Mouse (Mus musculus) hindbrain, embryonic 11.5 days (tissue): ENCODE results near the gene Samd4. TPM values are rescaled to one million over a fixed set of nuclear protein-coding genes. Genes with fewer than 3 reads are reported as not detected.

Experiments used
- ATAC-seq: fragments of 200-750 bp; cut with Nextera tagmentation; 2 replicates; pipeline ENCODE4 v1.8.0; 2017; ENCODE audit warnings: mild to moderate bottlenecking, moderate TSS enrichment, moderate library complexity; ENCODE audit not compliant: low FRiP score
- DNase-seq: peaks from one replicate; pipeline ENCODE4 v3.0.0-alpha.2; 2015; ENCODE audit warnings: low spot score
- H3K27ac ChIP-seq: fragments of 300-500 bp; sonication (generic); 2 replicates; pipeline ENCODE4 v1.5.1; 2014; ENCODE audit warnings: mild to moderate bottlenecking, low read depth, low read length
- H3K27me3 ChIP-seq: fragments of 300-500 bp; sonication (generic); 2 replicates; pipeline ENCODE4 v1.6.1; 2014; ENCODE audit warnings: mild to moderate bottlenecking, low read length, moderate library complexity, mixed read lengths; ENCODE audit not compliant: control insufficient read depth, insufficient read depth
- H3K36me3 ChIP-seq: fragments of 300-500 bp; sonication (generic); 2 replicates; pipeline ENCODE4 v1.6.1; 2014; ENCODE audit warnings: mild to moderate bottlenecking, low read length, moderate library complexity, mixed read lengths; ENCODE audit not compliant: control insufficient read depth, insufficient read depth
- H3K4me1 ChIP-seq: fragments of 300-500 bp; sonication (generic); replicated peaks from 2 replicates; pipeline ENCODE4 v1.6.1; 2014; ENCODE audit warnings: low read length, mixed read lengths; ENCODE audit not compliant: control insufficient read depth, insufficient read depth
- H3K4me2 ChIP-seq: fragments of 300-500 bp; sonication (generic); replicated peaks from 2 replicates; pipeline ENCODE4 v1.6.1; 2014; ENCODE audit warnings: mild to moderate bottlenecking, low read depth, low read length
- H3K4me3 ChIP-seq: fragments of 300-500 bp; sonication (generic); 2 replicates; pipeline ENCODE4 v1.5.1; 2014; ENCODE audit warnings: low read depth, low read length
- H3K9ac ChIP-seq: fragments of 300-500 bp; sonication (generic); 2 replicates; pipeline ENCODE4 v1.6.1; 2014; ENCODE audit warnings: low read depth, low read length
- H3K9me3 ChIP-seq: fragments of 300-500 bp; sonication (generic); 2 replicates; pipeline ENCODE4 v1.6.1; 2016; ENCODE audit warnings: low read length; ENCODE audit not compliant: control insufficient read depth
- WGBS: fragments of 180-500 bp; shearing (Covaris S2); extraction: QIAGEN DNeasy Blood & Tissue Kit; methylation state at CpG from one replicate; pipeline ENCODE4 v1.1.7; 2014; 5-methylcytosine and 5-hydroxymethylcytosine counted together
- polyA plus RNA-seq: library from polyadenylated mRNA; unstranded; fragments of >200 nt; fragmentation: Nextera tagmentation; extraction: Ambion mirVana; gene quantifications from 2 replicates; pipeline ENCODE4 v1.2.1, GENCODE M21; 2014

Gene Samd4
- polyA plus RNA-seq, 1 experiment from 2014 or later: 4.7 TPM

GRCm38 (mm10) chr14:46917136-46917535 lies 34.5 kb downstream of the Samd4 start:
- Histone ChIP-seq H3K9me3 (no peaks in the 10 kb centered on the region), H3K4me2 (no peak overlapping the region), H3K4me1 (no peaks in the 10 kb centered on the region), H3K27ac (no peak overlapping the region), H3K4me3 (no peak overlapping the region), H3K36me3 (no peaks in the 10 kb centered on the region), H3K27me3 (no peaks in the 10 kb centered on the region), H3K9ac (no peak overlapping the region)
- DNase-seq: no peak
- no peak for ATAC-seq
- 93% methylated on average over 5 of the region's 5 CpGs for WGBS

GRCm38 (mm10) chr14:46917581-46917980 lies 34.9 kb downstream of the Samd4 start:
- DNase-seq: no peak
- no peaks in the 10 kb centered on the region for H3K27me3 ChIP-seq
- no peak overlapping the region for H3K9ac ChIP-seq
- no peak for ATAC-seq
- no peaks in the 10 kb centered on the region for H3K9me3 ChIP-seq
- H3K4me2 ChIP-seq: no peak overlapping the region
- WGBS: 90% methylated on average over 3 of the region's 3 CpGs
- no peak overlapping the region for H3K27ac ChIP-seq
- no peaks in the 10 kb centered on the region for H3K36me3 ChIP-seq
- no peaks in the 10 kb centered on the region for H3K4me1 ChIP-seq
- no peak overlapping the region for H3K4me3 ChIP-seq

DNA sequence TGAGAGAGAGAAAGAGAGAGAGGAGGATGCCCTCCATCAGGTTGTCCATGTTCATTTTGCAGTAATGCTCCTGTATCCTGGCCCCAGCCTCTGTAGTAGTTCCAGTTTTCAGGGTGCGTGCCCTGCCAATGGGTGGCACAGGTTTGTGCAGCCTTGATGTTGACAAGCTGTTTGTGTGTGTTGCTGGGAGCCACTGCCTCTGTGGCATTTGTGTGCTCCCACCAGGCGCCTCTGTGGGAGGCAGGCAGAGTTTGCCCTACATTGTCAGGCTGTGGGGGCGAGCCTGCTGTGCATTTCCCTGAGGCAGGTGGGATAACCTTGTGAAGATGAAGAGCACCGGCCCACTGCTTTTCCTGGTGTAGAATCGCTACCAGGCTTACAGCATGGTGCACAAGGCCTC lies 37.8 kb downstream of the Samd4 start:
- Histone ChIP-seq H3K9me3 (no peaks in the 10 kb centered on the region), H3K4me3 (no peak overlapping the region), H3K4me2 (no peak overlapping the region), H3K27ac (no peak overlapping the region), H3K9ac (no peak overlapping the region), H3K4me1 (no peaks in the 10 kb centered on the region), H3K27me3 (no peaks in the 10 kb centered on the region), H3K36me3 (no peaks in the 10 kb centered on the region)
- DNase-seq (no peak), ATAC-seq (no peak)
- 68% methylated on average over 5 of the region's 5 CpGs for WGBS

- WGBS: 83% methylated on average over 9 of the region's 9 CpGs
- no peak overlapping the region for H3K4me2 ChIP-seq
- H3K27me3 ChIP-seq: no peaks in the 10 kb centered on the region
- H3K36me3 ChIP-seq: no peaks in the 10 kb centered on the region
- H3K4me1 ChIP-seq: no peaks in the 10 kb centered on the region
- no peak overlapping the region for H3K4me3 ChIP-seq
- DNase-seq: no peak
- no peak overlapping the region for H3K9ac ChIP-seq
- H3K27ac ChIP-seq: no peak overlapping the region
- no peak for ATAC-seq
- no peaks in the 10 kb centered on the region for H3K9me3 ChIP-seq
Observed at GRCm38 (mm10) chr14:46921178-46921975, 38.7 kb downstream of the Samd4 start.

- no peak for DNase-seq
- H3K9ac ChIP-seq: no peak overlapping the region
- H3K4me1 ChIP-seq: no peaks in the 10 kb centered on the region
- no peak for ATAC-seq
- no peak overlapping the region for H3K4me3 ChIP-seq
- no peak overlapping the region for H3K27ac ChIP-seq
- H3K4me2 ChIP-seq: no peak overlapping the region
- WGBS: 81% methylated on average over 10 of the region's 10 CpGs
- H3K9me3 ChIP-seq: no peaks in the 10 kb centered on the region
- no peaks in the 10 kb centered on the region for H3K27me3 ChIP-seq
- H3K36me3 ChIP-seq: no peaks in the 10 kb centered on the region
Observed at GRCm38 (mm10) chr14:46923931-46924330, 41.3 kb downstream of the Samd4 start.

DNA sequence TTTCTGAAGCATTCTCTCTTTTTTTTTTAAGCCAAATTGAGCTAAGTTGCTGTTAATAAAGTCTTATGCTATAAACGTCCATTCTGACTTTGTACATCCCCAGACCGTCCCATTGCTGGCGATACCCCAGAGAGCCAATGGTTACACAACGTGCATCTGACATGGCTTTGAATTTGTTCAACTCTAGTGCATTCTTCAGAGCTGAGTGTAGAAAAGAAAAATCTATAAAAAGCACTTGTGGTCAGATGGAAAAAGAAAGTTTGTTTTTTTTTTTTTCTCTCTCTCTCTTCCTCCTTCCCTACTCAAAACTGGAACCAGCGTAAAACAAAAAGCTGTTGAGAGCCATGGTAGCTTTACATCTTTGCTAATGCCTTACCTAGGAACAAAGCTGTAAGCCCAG lies 41.8 kb downstream of the Samd4 start:
- Histone ChIP-seq H3K9me3 (no peaks in the 10 kb centered on the region), H3K4me1 (no peaks in the 10 kb centered on the region), H3K9ac (no peak overlapping the region), H3K36me3 (no peaks in the 10 kb centered on the region), H3K4me3 (no peak overlapping the region), H3K4me2 (no peak overlapping the region), H3K27ac (no peak overlapping the region), H3K27me3 (no peaks in the 10 kb centered on the region)
- ATAC-seq (no peak), DNase-seq (no peak)
- 87% methylated on average over 5 of the region's 5 CpGs for WGBS

GRCm38 (mm10) chr14:46928556-46928955 lies 45.9 kb downstream of the Samd4 start:
- WGBS: 95% methylated on average over 6 of the region's 6 CpGs
- DNase-seq: no peak
- ATAC-seq: no peak

GRCm38 (mm10) chr14:46932121-46932520 lies 49.5 kb downstream of the Samd4 start:
- ATAC-seq (no peak), DNase-seq (no peak)
- WGBS: 90% methylated on average over 13 of the region's 13 CpGs

More at GRCm38 (mm10) chr14:46928556-46928955, 45.9 kb downstream of the Samd4 start:
- Histone ChIP-seq H3K27ac (no peak overlapping the region), H3K36me3 (no peaks in the 10 kb centered on the region), H3K4me1 (no peaks in the 10 kb centered on the region), H3K9ac (no peak overlapping the region), H3K27me3 (no peaks in the 10 kb centered on the region), H3K4me2 (no peak overlapping the region), H3K9me3 (no peaks in the 10 kb centered on the region), H3K4me3 (no peak overlapping the region)

DNA sequence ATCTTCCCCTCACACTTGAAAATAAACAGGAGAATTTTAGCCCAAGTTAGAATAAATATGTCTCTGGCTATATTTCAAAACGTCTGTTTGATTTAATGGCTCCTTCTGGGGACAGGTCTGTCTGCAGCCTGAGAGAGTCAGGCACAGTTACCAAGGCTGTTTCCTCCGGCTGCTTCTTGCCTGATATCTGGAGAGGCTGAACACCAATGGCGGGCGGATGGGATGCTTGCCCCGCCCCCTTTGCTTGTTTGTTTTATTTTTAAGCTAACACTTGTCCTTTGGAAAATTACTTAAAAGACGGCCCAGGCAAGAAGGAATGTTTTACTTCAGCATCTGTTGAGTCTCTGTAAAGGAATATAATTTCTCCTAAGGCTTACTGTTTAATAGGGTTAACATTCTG lies 50.1 kb downstream of the Samd4 start:
- Histone ChIP-seq H3K9me3 (no peaks in the 10 kb centered on the region), H3K4me2 (no peak overlapping the region), H3K27me3 (no peaks in the 10 kb centered on the region), H3K36me3 (no peaks in the 10 kb centered on the region), H3K4me1 (no peaks in the 10 kb centered on the region), H3K4me3 (no peak overlapping the region), H3K27ac (no peak overlapping the region), H3K9ac (no peak overlapping the region)
- DNase-seq (no peak), ATAC-seq (no peak)
- WGBS: 77% methylated on average over 6 of the region's 6 CpGs

More at GRCm38 (mm10) chr14:46932121-46932520, 49.5 kb downstream of the Samd4 start:
- Histone ChIP-seq H3K27ac (no peak overlapping the region), H3K4me3 (no peak overlapping the region), H3K9ac (no peak overlapping the region), H3K36me3 (no peaks in the 10 kb centered on the region), H3K4me2 (no peak overlapping the region), H3K27me3 (no peaks in the 10 kb centered on the region), H3K4me1 (no peaks in the 10 kb centered on the region), H3K9me3 (no peaks in the 10 kb centered on the region)
